Comparison of ENCODE assay signal across 19 mouse cellular contexts in genomic region chr16:42032030-42032429, GRCm38 (mm10).
DNase-seq lines count a peak whose midpoint lies in the region; ATAC-seq lines count a peak whose summit lies in the region.
"Had no signal": no experiment of that assay in that cellular context is flagged by ENCODE, and none has a peak within 500 bp of the region (broad histone marks: within the 10 kb centered on the region; RNA-seq: fewer than 3 reads in every experiment).

No protein-coding gene starts in this region.

- no peak for DNase-seq in cerebellum, adult 11-12 months
- DNase-seq in frontal cortex, postnatal 25 days (ENCODE audit: low spot score in 2 of 2), result no peak
- DNase-seq in brain, adult 2 months (ENCODE audit: low read depth, low spot score), result peak; percentile 61
- DNase-seq in adrenal gland, postnatal 36 days, result no peak
- DNase-seq: adrenal gland, adult 8-10 months; adrenal gland, postnatal 14 days; B cell, adult 2 months; cerebellum, adult 11 months; cerebellum, adult 2 months; cerebellum, adult 9-10 months; cerebellum, postnatal 10 days; cerebellum, postnatal 25 days had no signal

- 0 out of 2 replicates have a peak, but pooled peaks have one; percentile 40 for ATAC-seq in cerebellum, adult (ENCODE audit: insufficient number of reproducible peaks, low FRiP score, low TSS enrichment)
- ATAC-seq in frontal cortex, adult (ENCODE audit: low TSS enrichment), result peak; percentile 88
- ATAC-seq: activated CD4-positive, CD25-positive, alpha-beta regulatory T cell, adult 4 months; CD4-positive, CD25-positive, alpha-beta regulatory T cell, adult 4 months; forebrain, embryonic 14.5 days; forebrain, embryonic 16.5 days; Patski had no signal
